Mouse (Mus musculus): ENCODE results near the gene Kif1b.

Gene Kif1b

GRCm38 (mm10) chr4:149131789-149132565, 175.5 kb downstream of the Kif1b start:
- DNase-seq = no peak

DNA sequence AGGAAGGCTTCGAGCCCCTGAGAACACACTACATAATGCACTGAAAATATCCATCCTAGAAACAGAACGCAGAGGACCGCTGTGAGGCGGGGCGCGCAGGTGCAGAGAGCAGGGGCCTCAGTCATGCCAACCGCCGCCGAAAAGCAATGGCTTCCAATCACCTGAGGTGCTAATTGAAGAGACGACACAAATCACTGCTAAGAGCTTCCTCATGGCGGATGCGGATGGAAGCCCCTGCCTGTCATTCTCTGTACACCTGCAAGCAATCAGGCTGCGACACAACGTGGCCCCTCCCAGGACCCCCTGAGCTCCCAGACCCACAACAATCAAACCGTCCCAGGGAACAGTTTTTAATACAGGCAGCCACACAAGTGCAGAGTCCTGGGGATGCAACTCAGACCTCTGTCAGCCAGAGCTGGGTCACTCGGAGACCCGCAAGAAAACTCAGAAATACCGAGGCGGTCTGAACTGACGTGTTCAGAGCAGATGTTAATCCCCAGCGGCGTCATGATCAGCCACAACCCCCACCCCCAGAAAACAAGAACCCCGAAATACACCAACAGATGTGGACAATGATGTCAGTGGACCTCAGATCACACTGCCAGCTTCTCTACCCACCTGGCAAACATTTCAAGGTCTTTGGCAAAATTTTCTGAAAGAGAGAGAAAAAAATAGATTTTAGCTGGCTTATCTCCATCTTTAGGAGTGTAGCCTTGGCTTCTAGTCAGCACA, 176.3 kb downstream of the Kif1b start:
- DNase-seq = no peak

GRCm38 (mm10) chr4:149128467-149128866, 179.0 kb downstream of the Kif1b start:
- DNase-seq = no peak

- no peak for DNase-seq
These were observed 180.8 kb downstream of the Kif1b start, which contains the start of gene Cort for GRCm38 (mm10) chr4:149126663-149127062. Cort (minus strand) TSS chr4:149126763.
